Mouse (Mus musculus) liver, adult 2 months (tissue): Measurements from ENCODE around the gene Unkl.

Experiments
- CTCF ChIP-seq: fragments of 200-500 bp; IDR thresholded peaks from 2 replicates; pipeline ENCODE4 v1.5.1; 2011; ENCODE audit warnings: low read depth, low read length, control low read depth
- POLR2A ChIP-seq: fragments of 200-500 bp; IDR thresholded peaks from 2 replicates; pipeline ENCODE4 v1.6.1; 2011; ENCODE audit warnings: low read length, control low read depth; ENCODE audit not compliant: insufficient read depth; ENCODE audit errors: extremely low read depth

GRCm38 (mm10) chr17:25138803-25139202, 49.4 kb upstream of the Unkl start:
- TF ChIP-seq CTCF, result no peak
- TF ChIP-seq POLR2A, result no peak
